Mouse (Mus musculus) megakaryocyte, embryonic 14.5 days (primary cell): ENCODE measurements at regions not wholly inside any gene's neighbourhood (a gene's known extent, or its start where the extent isn't known, plus 50 kb on each side); places are given as distances from the start of the nearest gene placed in this dataset.

Experiments
- FLI1 ChIP-seq: IDR thresholded peaks from 2 replicates; pipeline ENCODE4 v1.6.1; 2012; ENCODE audit warnings: low read length, inconsistent platforms, mixed read lengths
- GATA1 ChIP-seq: IDR thresholded peaks from 3 replicates; pipeline ENCODE4 v1.6.1; 2012; ENCODE audit warnings: mixed read lengths, low read length, inconsistent platforms, borderline replicate concordance

DNA sequence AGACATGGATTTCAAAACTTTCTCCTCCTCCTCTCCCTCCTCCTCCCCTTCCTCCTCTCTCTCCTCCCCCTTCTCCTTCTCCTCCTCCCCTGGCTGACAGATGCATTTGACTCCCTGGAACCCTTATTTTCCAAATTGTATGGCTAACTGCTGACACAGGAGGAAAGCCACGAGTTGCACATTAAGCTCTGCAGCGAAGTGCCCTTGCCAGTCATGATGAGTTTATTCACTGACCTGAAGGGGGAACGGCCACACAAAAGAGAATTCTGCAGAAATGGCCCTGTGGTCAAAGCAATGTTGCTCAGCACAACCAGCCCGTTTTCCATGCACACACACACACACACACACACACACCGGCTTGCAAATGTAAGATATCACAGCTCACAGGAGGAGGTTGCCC, 112.6 kb downstream of the Tomm20 start:
- TF ChIP-seq GATA1 (no peak), FLI1 (no peak)
